Mouse (Mus musculus): ENCODE data around the gene Cwc27. TPM values are rescaled to one million over a fixed set of nuclear protein-coding genes. Genes with fewer than 3 reads are reported as not detected.

The Cwc27 gene
- total and polyA plus RNA-seq, 2 experiments from 2014 or later, result 17.9 to 23.4 TPM

DNA sequence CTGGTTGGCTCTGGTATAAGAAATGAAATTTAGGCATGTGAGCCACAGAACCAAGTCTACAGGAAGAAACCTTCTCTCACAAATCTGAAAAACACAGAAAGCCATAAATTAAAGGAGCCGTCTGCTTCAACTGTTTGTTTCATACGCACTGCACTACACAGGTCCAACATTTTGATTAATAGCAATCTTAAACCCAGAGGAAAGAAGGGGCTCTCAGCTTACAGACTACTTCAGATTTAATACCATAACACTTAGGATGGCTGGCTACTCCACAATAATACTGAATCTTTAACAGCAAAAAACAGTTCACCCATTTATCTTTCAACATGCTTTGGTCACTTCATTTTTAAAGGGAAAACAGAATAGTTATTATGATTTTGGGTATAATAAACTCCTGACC lies 182.2 kb downstream of the Cwc27 start:
- DNase-seq (ENCODE audit: low spot score), result no peak
- WGBS, result 93% methylated on average over 2 of the region's 2 CpGs
- H3K27me3 ChIP-seq (ENCODE audit: insufficient read depth, low read length), result no peaks in the 10 kb centered on the region
- no peaks in the 10 kb centered on the region for H3K9me3 ChIP-seq (ENCODE audit: low read length)
- H3K27ac ChIP-seq (ENCODE audit: low read depth, low read length), result no peak overlapping the region
- 0 out of 2 replicates have a peak, but pooled peaks cover 5% of the 10 kb centered on the region for H3K36me3 ChIP-seq (ENCODE audit: insufficient read depth, low read length)
- ATAC-seq (ENCODE audit: low FRiP score), result no peak
- H3K4me2 ChIP-seq (ENCODE audit: low read depth, low read length, poor library complexity, severe bottlenecking), result no peak overlapping the region
- H3K9ac ChIP-seq (replicated peaks; ENCODE audit: low read length, poor library complexity, severe bottlenecking), result no peak overlapping the region
- TF ChIP-seq CTCF (IDR thresholded peaks at IDR 0.05), result no peak
- H3K4me1 ChIP-seq (ENCODE audit: insufficient read depth, low read length), result no peaks in the 10 kb centered on the region
- H3K4me3 ChIP-seq (ENCODE audit: low read depth, low read length), result no peak overlapping the region

DNA sequence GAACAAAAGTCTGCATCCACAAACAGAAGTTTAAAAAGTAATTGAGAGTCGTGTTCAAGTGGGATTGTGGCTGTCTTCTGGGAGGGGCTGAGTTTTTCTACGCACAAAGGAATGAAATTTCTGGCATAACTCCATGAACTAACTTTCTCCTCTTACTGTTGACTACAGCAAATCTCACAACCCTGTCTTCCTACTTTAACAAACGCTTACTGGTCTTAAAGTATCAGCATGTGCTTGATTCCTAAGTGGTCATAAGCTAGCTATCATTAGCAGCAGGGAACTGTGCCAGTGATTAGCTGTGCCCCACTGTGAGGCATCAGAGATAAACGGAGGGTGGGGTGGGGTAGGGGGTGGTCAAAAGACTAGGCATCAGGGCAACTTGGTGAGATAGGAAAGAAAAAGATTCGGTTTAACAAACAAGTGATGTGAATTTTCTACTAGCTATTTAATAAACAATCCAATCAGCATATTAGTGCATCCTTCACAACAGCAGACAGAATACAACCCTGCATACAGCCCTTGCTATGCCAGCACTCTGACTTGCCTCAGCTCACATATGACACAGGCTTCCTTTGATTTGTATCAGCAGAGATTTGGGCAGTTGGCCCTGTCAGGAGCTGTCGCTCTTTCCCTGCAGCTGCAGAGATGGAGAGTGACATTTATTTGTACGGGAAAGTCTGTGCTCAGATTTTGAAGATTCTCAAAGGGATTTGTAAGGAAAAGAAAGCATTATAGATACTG lies 184.3 kb downstream of the Cwc27 start:
- DNase-seq (ENCODE audit: low spot score), result no peak
- 53% methylated on average over 7 of the region's 7 CpGs for WGBS
- TF ChIP-seq CTCF (IDR thresholded peaks at IDR 0.05), result no peak

DNA sequence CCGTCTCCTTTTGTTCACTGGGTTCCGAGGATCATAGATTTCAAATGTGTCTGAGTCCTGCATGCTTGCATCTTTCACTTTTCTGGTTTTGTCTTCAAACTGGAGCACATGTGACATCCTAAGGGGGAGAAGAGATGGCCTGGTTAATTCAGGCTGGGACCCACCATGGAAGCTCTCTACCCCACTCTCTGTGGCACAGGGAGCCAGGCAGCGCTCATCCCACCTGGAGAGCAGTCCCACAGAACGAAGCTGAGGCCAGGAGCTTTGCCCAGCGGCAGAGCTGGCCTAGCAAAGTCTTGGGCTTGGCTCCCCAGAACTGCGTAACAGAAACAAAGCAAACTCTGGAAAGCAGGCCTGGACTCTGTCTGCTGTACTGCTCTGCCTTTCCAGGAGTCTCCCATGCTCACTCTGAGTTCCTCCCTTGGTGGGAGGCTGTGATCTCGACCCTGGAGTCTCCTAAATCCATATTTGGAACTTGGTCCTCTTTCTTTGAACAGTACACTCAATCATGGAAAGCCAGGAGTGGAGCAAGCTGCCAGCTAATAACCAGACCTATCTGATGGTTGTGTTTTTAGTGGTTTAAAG lies 185.2 kb downstream of the Cwc27 start:
- 0 out of 2 replicates have a peak, but pooled peaks cover 5% of the 10 kb centered on the region for H3K36me3 ChIP-seq (ENCODE audit: insufficient read depth, low read length)
- WGBS, result 80% methylated on average over 7 of the region's 7 CpGs
- TF ChIP-seq CTCF (IDR thresholded peaks at IDR 0.05), result no peak
- DNase-seq (ENCODE audit: low spot score) (no peak), ATAC-seq (ENCODE audit: low FRiP score) (no peak)
- no peak overlapping the region for H3K4me3 ChIP-seq (ENCODE audit: low read depth, low read length)
- no peak overlapping the region for H3K27ac ChIP-seq (ENCODE audit: low read depth, low read length)
- H3K27me3 ChIP-seq (ENCODE audit: insufficient read depth, low read length), result no peaks in the 10 kb centered on the region
- H3K4me2 ChIP-seq (ENCODE audit: low read depth, low read length, poor library complexity, severe bottlenecking), result no peak overlapping the region
- no peak overlapping the region for H3K9ac ChIP-seq (replicated peaks; ENCODE audit: low read length, poor library complexity, severe bottlenecking)
- no peaks in the 10 kb centered on the region for H3K9me3 ChIP-seq (ENCODE audit: low read length)
- H3K4me1 ChIP-seq (ENCODE audit: insufficient read depth, low read length), result no peaks in the 10 kb centered on the region

More for the DNA sequence above, 184.3 kb downstream of the Cwc27 start:
- Histone ChIP-seq H3K4me1 (ENCODE audit: insufficient read depth, low read length) (no peaks in the 10 kb centered on the region), H3K36me3 (ENCODE audit: insufficient read depth, low read length) (0 out of 2 replicates have a peak, but pooled peaks cover 5% of the 10 kb centered on the region), H3K27ac (ENCODE audit: low read depth, low read length) (no peak overlapping the region), H3K4me3 (ENCODE audit: low read depth, low read length) (no peak overlapping the region), H3K9ac (replicated peaks; ENCODE audit: low read length, poor library complexity, severe bottlenecking) (no peak overlapping the region), H3K9me3 (ENCODE audit: low read length) (no peaks in the 10 kb centered on the region), H3K27me3 (ENCODE audit: insufficient read depth, low read length) (no peaks in the 10 kb centered on the region), H3K4me2 (ENCODE audit: low read depth, low read length, poor library complexity, severe bottlenecking) (no peak overlapping the region)
- no peak for ATAC-seq (ENCODE audit: low FRiP score)

- H3K9me3 ChIP-seq (ENCODE audit: low read length), result no peaks in the 10 kb centered on the region
- no peak overlapping the region for H3K4me2 ChIP-seq (ENCODE audit: low read depth, low read length, poor library complexity, severe bottlenecking)
- WGBS, result 94% methylated on average over 5 of the region's 5 CpGs
- TF ChIP-seq CTCF (IDR thresholded peaks at IDR 0.05), result no peak
- H3K27me3 ChIP-seq (ENCODE audit: insufficient read depth, low read length), result no peaks in the 10 kb centered on the region
- ATAC-seq (ENCODE audit: low FRiP score) (no peak), DNase-seq (ENCODE audit: low spot score) (no peak)
- H3K36me3 ChIP-seq (ENCODE audit: insufficient read depth, low read length), result 0 out of 2 replicates have a peak, but pooled peaks cover 5% of the 10 kb centered on the region
- H3K4me1 ChIP-seq (ENCODE audit: insufficient read depth, low read length), result no peaks in the 10 kb centered on the region
- H3K9ac ChIP-seq (replicated peaks; ENCODE audit: low read length, poor library complexity, severe bottlenecking), result no peak overlapping the region
- H3K4me3 ChIP-seq (ENCODE audit: low read depth, low read length), result no peak overlapping the region
- H3K27ac ChIP-seq (ENCODE audit: low read depth, low read length), result no peak overlapping the region
Observed at GRCm38 (mm10) chr13:104630808-104631207, 186.1 kb downstream of the Cwc27 start.

DNA sequence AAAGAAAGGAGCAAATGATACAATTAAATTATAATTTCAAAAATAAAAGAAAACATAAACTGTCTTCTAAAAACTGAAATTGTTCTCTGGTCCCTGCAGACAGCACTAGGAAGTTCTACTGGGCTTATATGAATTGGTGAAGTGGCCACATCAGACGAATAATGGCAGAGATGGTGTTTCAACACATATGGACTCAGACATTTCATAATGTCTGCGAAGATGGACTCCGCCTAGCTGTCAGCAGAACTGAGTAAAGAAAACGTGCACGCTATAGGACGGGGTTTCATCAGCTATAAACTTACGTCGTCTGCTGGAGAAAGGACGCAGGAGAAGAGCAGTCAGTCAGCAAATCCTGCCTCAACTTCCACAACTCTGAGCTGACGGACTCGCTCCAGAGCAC lies 187.3 kb downstream of the Cwc27 start:
- ATAC-seq (ENCODE audit: low FRiP score) (no peak), DNase-seq (ENCODE audit: low spot score) (no peak)
- H3K9me3 ChIP-seq (ENCODE audit: low read length), result no peaks in the 10 kb centered on the region
- H3K9ac ChIP-seq (replicated peaks; ENCODE audit: low read length, poor library complexity, severe bottlenecking), result no peak overlapping the region
- H3K4me2 ChIP-seq (ENCODE audit: low read depth, low read length, poor library complexity, severe bottlenecking), result no peak overlapping the region
- no peak overlapping the region for H3K27ac ChIP-seq (ENCODE audit: low read depth, low read length)
- no peaks in the 10 kb centered on the region for H3K4me1 ChIP-seq (ENCODE audit: insufficient read depth, low read length)
- TF ChIP-seq CTCF (IDR thresholded peaks at IDR 0.05), result no peak
- no peaks in the 10 kb centered on the region for H3K27me3 ChIP-seq (ENCODE audit: insufficient read depth, low read length)
- 96% methylated on average over 11 of the region's 11 CpGs for WGBS
- no peak overlapping the region for H3K4me3 ChIP-seq (ENCODE audit: low read depth, low read length)
- H3K36me3 ChIP-seq (ENCODE audit: insufficient read depth, low read length), result 0 out of 2 replicates have a peak, but pooled peaks cover 5% of the 10 kb centered on the region

DNA sequence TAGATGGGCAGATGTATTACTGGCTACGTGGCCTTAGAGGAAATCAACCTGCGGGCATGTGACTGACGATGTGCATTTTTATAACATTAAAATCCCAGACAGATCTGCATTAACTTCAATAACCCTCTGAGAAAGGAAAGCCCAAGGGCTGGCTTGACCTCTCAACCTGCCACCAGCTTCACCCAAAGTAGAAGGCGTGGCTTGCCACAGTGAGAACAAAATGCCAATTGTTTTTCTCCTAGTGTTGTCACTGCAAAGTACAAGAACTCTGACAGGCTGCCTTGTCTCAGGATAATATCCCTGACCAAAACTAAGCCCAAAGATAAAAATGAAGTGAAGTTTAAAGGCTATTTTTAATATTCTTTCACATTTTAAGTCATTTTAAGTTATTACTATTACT lies 188.9 kb downstream of the Cwc27 start:
- Histone ChIP-seq H3K27ac (ENCODE audit: low read depth, low read length) (no peak overlapping the region), H3K36me3 (ENCODE audit: insufficient read depth, low read length) (0 out of 2 replicates have a peak, but pooled peaks cover 5% of the 10 kb centered on the region)
- 50% methylated on average over 4 of the region's 4 CpGs for WGBS

More for the DNA sequence above, 188.9 kb downstream of the Cwc27 start:
- ATAC-seq (ENCODE audit: low FRiP score), result no peak
- no peak for TF ChIP-seq CTCF (IDR thresholded peaks at IDR 0.05)
- H3K9me3 ChIP-seq (ENCODE audit: low read length), result no peaks in the 10 kb centered on the region
- no peak overlapping the region for H3K4me3 ChIP-seq (ENCODE audit: low read depth, low read length)
- no peak for DNase-seq (ENCODE audit: low spot score)
- H3K4me1 ChIP-seq (ENCODE audit: insufficient read depth, low read length), result no peaks in the 10 kb centered on the region
- H3K9ac ChIP-seq (replicated peaks; ENCODE audit: low read length, poor library complexity, severe bottlenecking), result no peak overlapping the region
- no peak overlapping the region for H3K4me2 ChIP-seq (ENCODE audit: low read depth, low read length, poor library complexity, severe bottlenecking)
- H3K27me3 ChIP-seq (ENCODE audit: insufficient read depth, low read length), result no peaks in the 10 kb centered on the region

All from midbrain, postnatal 0 days (tissue).